In the genomic region with DNA sequence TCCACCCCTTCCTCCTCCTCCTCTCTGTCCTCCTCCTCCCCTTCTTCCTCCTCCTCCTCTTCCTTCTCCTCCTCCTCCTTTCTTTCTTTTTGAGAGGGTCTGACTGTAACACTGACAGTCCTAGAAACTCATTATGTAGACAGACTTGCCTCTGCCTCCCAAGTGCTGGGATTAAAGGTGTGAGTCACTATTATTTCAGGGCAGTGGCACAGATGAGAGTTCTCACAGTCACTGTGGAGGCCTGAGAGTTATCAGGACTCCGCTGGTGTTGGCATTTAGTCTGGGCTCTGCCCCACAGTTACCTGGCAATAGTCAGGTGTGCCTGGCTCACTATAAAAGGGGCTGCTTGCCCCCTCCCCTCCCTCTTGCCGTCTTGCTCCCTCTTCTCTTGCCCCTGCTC, we compare ENCODE assay signal across 27 mouse cellular contexts. TPM values are rescaled to one million over a fixed set of nuclear protein-coding genes. Genes with fewer than 3 reads are reported as not detected.
A peak's percentile ranks its signal among the peaks of the same experiment; 100 is the strongest.
DNase-seq lines count a peak whose midpoint lies in the region; ATAC-seq and TF ChIP-seq lines count a peak whose summit lies in the region.
"Had no signal": no experiment of that assay in that cellular context is flagged by ENCODE, and none has a peak within 500 bp of the region (broad histone marks: within the 10 kb centered on the region; RNA-seq: fewer than 3 reads in every experiment).

No protein-coding gene starts in this region.

- no peak overlapping the region for H3K4me3 ChIP-seq in intestine, embryonic 15.5 days (replicated peaks)
- no peak overlapping the region for H3K4me3 ChIP-seq in intestine, postnatal 0 days (ENCODE audit: low read depth, low read length)
- H3K4me3 ChIP-seq in lung, postnatal 0 days (ENCODE audit: low read depth, low read length) = no peak overlapping the region
- H3K4me3 ChIP-seq in stomach, embryonic 16.5 days (replicated peaks; ENCODE audit: low read length) = no peak overlapping the region
- no peak overlapping the region for H3K4me3 ChIP-seq in kidney, adult 2 months (ENCODE audit: insufficient read depth, low read depth, low read length)
- H3K4me3 ChIP-seq: embryonic facial prominence, embryonic 13.5 days; forebrain, embryonic 10.5 days; hindbrain, embryonic 13.5 days; limb, embryonic 10.5 days; limb, embryonic 15.5 days; liver, embryonic 13.5 days; neural tube, embryonic 13.5 days had no signal

- H3K27me3 ChIP-seq in intestine, embryonic 15.5 days (replicated peaks) = no peaks in the 10 kb centered on the region
- no peaks in the 10 kb centered on the region for H3K27me3 ChIP-seq in intestine, postnatal 0 days (replicated peaks; ENCODE audit: control insufficient read depth, insufficient read depth, low read length)
- no peaks in the 10 kb centered on the region for H3K27me3 ChIP-seq in lung, postnatal 0 days (replicated peaks; ENCODE audit: insufficient read depth, low read length)
- H3K27me3 ChIP-seq in stomach, embryonic 16.5 days (ENCODE audit: control insufficient read depth, insufficient read depth, low read length) = no peaks in the 10 kb centered on the region
- no peaks in the 10 kb centered on the region for H3K27me3 ChIP-seq in kidney, adult 2 months (replicated peaks; ENCODE audit: control insufficient read depth, insufficient read depth, low read length)
- H3K27me3 ChIP-seq: embryonic facial prominence, embryonic 13.5 days; hindbrain, embryonic 13.5 days; limb, embryonic 15.5 days; neural tube, embryonic 13.5 days had no signal

- no peak for DNase-seq in lung, postnatal 0 days (ENCODE audit: low spot score)
- DNase-seq in lung, postnatal 10 days = no peak
- DNase-seq in kidney, adult 2 months = no peak
- DNase-seq in cerebellum, adult 8-10 months = no peak
- DNase-seq: adrenal gland, adult 8-10 months; B cell, adult 2 months; cerebellum, adult 9-10 months; cerebellum, postnatal 36 days; kidney, adult 18-20 months; layer of hippocampus, adult 9-11 months; liver, embryonic 13.5 days; lung, adult 18-20 months; right cerebral cortex, postnatal 4 days; thymus, postnatal 4 days had no signal

- H3K4me2 ChIP-seq in intestine, embryonic 15.5 days (replicated peaks) = no peak overlapping the region
- H3K4me2 ChIP-seq in intestine, postnatal 0 days (replicated peaks; ENCODE audit: low read depth) = no peak overlapping the region
- no peak overlapping the region for H3K4me2 ChIP-seq in lung, postnatal 0 days (replicated peaks; ENCODE audit: low read depth, low read length)
- H3K4me2 ChIP-seq in stomach, embryonic 16.5 days (ENCODE audit: low read depth, low read length) = no peak overlapping the region
- H3K4me2 ChIP-seq: embryonic facial prominence, embryonic 13.5 days; hindbrain, embryonic 13.5 days; limb, embryonic 15.5 days; liver, embryonic 13.5 days; midbrain, embryonic 11.5 days; neural tube, embryonic 13.5 days had no signal

- no peak overlapping the region for H3K9ac ChIP-seq in intestine, embryonic 15.5 days
- no peak overlapping the region for H3K9ac ChIP-seq in intestine, postnatal 0 days (ENCODE audit: low read depth, low read length)
- H3K9ac ChIP-seq in lung, postnatal 0 days (replicated peaks; ENCODE audit: low read depth) = no peak overlapping the region
- H3K9ac ChIP-seq in stomach, embryonic 16.5 days (ENCODE audit: low read length) = no peak overlapping the region
- H3K9ac ChIP-seq: embryonic facial prominence, embryonic 13.5 days; hindbrain, embryonic 13.5 days; limb, embryonic 15.5 days; liver, embryonic 13.5 days; neural tube, embryonic 13.5 days had no signal

- H3K4me1 ChIP-seq in intestine, embryonic 15.5 days (replicated peaks) = no peaks in the 10 kb centered on the region
- no peaks in the 10 kb centered on the region for H3K4me1 ChIP-seq in intestine, postnatal 0 days (replicated peaks; ENCODE audit: control insufficient read depth, insufficient read depth, low read length)
- H3K4me1 ChIP-seq in lung, postnatal 0 days (ENCODE audit: insufficient read depth, low read depth, low read length) = no peaks in the 10 kb centered on the region
- H3K4me1 ChIP-seq in stomach, embryonic 16.5 days (ENCODE audit: control insufficient read depth, insufficient read depth, low read length) = no peaks in the 10 kb centered on the region
- H3K4me1 ChIP-seq in kidney, adult 2 months (ENCODE audit: control insufficient read depth, insufficient read depth, low read length) = no peaks in the 10 kb centered on the region
- H3K4me1 ChIP-seq: hindbrain, embryonic 13.5 days; limb, embryonic 15.5 days; liver, embryonic 13.5 days had no signal

- H3K9me3 ChIP-seq in intestine, embryonic 15.5 days = no peaks in the 10 kb centered on the region
- H3K9me3 ChIP-seq in intestine, postnatal 0 days (ENCODE audit: control insufficient read depth) = no peaks in the 10 kb centered on the region
- H3K9me3 ChIP-seq in lung, postnatal 0 days (ENCODE audit: low read length) = no peaks in the 10 kb centered on the region
- no peaks in the 10 kb centered on the region for H3K9me3 ChIP-seq in stomach, embryonic 16.5 days (replicated peaks; ENCODE audit: control insufficient read depth, low read length)
- H3K9me3 ChIP-seq: embryonic facial prominence, embryonic 13.5 days; forebrain, embryonic 10.5 days; hindbrain, embryonic 13.5 days; limb, embryonic 10.5 days; limb, embryonic 15.5 days; liver, embryonic 13.5 days had no signal

- no peak for TF ChIP-seq POLR2A in kidney, adult 2 months (IDR thresholded peaks at IDR 0.05; ENCODE audit: low read depth, low read length)

- TF ChIP-seq CTCF in intestine, postnatal 0 days (IDR thresholded peaks at IDR 0.05; ENCODE audit: low read depth) = no peak
- no peak for TF ChIP-seq CTCF in lung, postnatal 0 days (IDR thresholded peaks at IDR 0.05)
- TF ChIP-seq CTCF in kidney, adult 2 months (conservative IDR thresholded peaks at IDR 0.05; ENCODE audit: insufficient read depth, insufficient read length, low read depth, low read length) = no peak

- TF ChIP-seq EP300 in lung, postnatal 0 days (IDR thresholded peaks at IDR 0.05) = no peak

- peak; percentile 72 for ATAC-seq in intestine, embryonic 15.5 days
- ATAC-seq in intestine, postnatal 0 days = no peak
- peak; percentile 61 for ATAC-seq in lung, postnatal 0 days
- ATAC-seq in granulocyte monocyte progenitor cell, adult 5-6 weeks (replicated peaks; ENCODE audit: poor library complexity, severe bottlenecking) = peak; percentile 30; the same call in 1 of the 2 replicates
- peak; percentile 81; the same call in 1 of the 2 replicates for ATAC-seq in stomach, embryonic 16.5 days (ENCODE audit: insufficient read depth, low FRiP score)
- ATAC-seq: forebrain, embryonic 16.5 days had no signal

- no peak overlapping the region for H3K27ac ChIP-seq in intestine, embryonic 15.5 days
- no peak overlapping the region for H3K27ac ChIP-seq in intestine, postnatal 0 days (ENCODE audit: low read depth, low read length)
- H3K27ac ChIP-seq in lung, postnatal 0 days (ENCODE audit: low read length) = 0 out of 2 replicates have a peak overlapping the region, but pooled peaks have one; percentile 26
- peak overlapping the region; percentile 47; the same call in 1 of the 2 replicates for H3K27ac ChIP-seq in stomach, embryonic 16.5 days (ENCODE audit: low read length)
- H3K27ac ChIP-seq in kidney, adult 2 months (ENCODE audit: insufficient read depth, low read depth, low read length) = no peak overlapping the region
- H3K27ac ChIP-seq: embryonic facial prominence, embryonic 13.5 days; forebrain, embryonic 10.5 days; hindbrain, embryonic 13.5 days; kidney, postnatal 0 days; limb, embryonic 10.5 days; limb, embryonic 15.5 days; liver, embryonic 13.5 days; neural tube, embryonic 13.5 days had no signal

- H3K36me3 ChIP-seq in intestine, embryonic 15.5 days = no peaks in the 10 kb centered on the region
- no peaks in the 10 kb centered on the region for H3K36me3 ChIP-seq in intestine, postnatal 0 days (ENCODE audit: control insufficient read depth, insufficient read depth)
- no peaks in the 10 kb centered on the region for H3K36me3 ChIP-seq in lung, postnatal 0 days (ENCODE audit: insufficient read depth, low read length)
- H3K36me3 ChIP-seq in stomach, embryonic 16.5 days (ENCODE audit: control insufficient read depth, insufficient read depth, low read length) = no peaks in the 10 kb centered on the region
- no peaks in the 10 kb centered on the region for H3K36me3 ChIP-seq in kidney, adult 2 months (ENCODE audit: control insufficient read depth, insufficient read depth, low read length)
- H3K36me3 ChIP-seq: embryonic facial prominence, embryonic 13.5 days; forebrain, embryonic 10.5 days; hindbrain, embryonic 13.5 days; limb, embryonic 10.5 days; limb, embryonic 15.5 days; liver, embryonic 13.5 days; neural tube, embryonic 13.5 days had no signal

- 57% methylated on average over 2 of the region's 2 CpGs for WGBS in intestine, embryonic 15.5 days
- WGBS in intestine, postnatal 0 days = 49% methylated on average over 2 of the region's 2 CpGs
- WGBS in lung, postnatal 0 days = 47% methylated on average over 2 of the region's 2 CpGs
- 47% methylated on average over 2 of the region's 2 CpGs for WGBS in stomach, embryonic 16.5 days
- 59% methylated on average over 2 of the region's 2 CpGs for WGBS in kidney, adult 2 months

RNA-seq across cellular contexts. Expression of a gene that starts 25.8 kb away (rescaled TPM):
- 12.0 and 13.6 TPM in 2 replicates for polyA plus RNA-seq in intestine, embryonic 15.5 days (2015; fragmentation: Nextera tagmentation; extraction: Ambion mirVana)
- polyA plus RNA-seq in intestine, postnatal 0 days (2015; fragmentation: Nextera tagmentation; extraction: Ambion mirVana) = 3.1 and 3.8 TPM in 2 replicates
- polyA plus RNA-seq in lung, postnatal 0 days (2015; fragmentation: Nextera tagmentation; extraction: Ambion mirVana) = 12.0 and 15.1 TPM in 2 replicates
- total RNA-seq in granulocyte monocyte progenitor cell, adult 5-6 weeks (2014; fragmentation: Nextera tagmentation) = 2.4 and 4.1 TPM in 2 replicates
- total RNA-seq in granulocyte monocyte progenitor cell, adult 5-6 weeks (2017) = 0.82 and 1.3 TPM in 2 replicates
- polyA plus RNA-seq in stomach, embryonic 16.5 days (2015; fragmentation: Nextera tagmentation; extraction: Ambion mirVana) = 12.1 and 13.6 TPM in 2 replicates
- 67.9 and 74.7 TPM in 2 replicates for polyA plus RNA-seq in kidney, adult 2 months (2012; rRNA removed)

Comparison
In these comparisons a context has a peak if more than half of its experiments do, and no peak if none do; other contexts are left out.
1. H3K27ac ChIP-seq: peak in lung, postnatal 0 days (single experiment) and stomach, embryonic 16.5 days (single experiment); none in intestine, embryonic 15.5 days (single experiment), intestine, postnatal 0 days (single experiment) and kidney, adult 2 months (single experiment).